Mouse (Mus musculus) forebrain, embryonic 10.5 days (tissue): Measurements from ENCODE around the gene Ythdf1. TPM values are rescaled to one million over a fixed set of nuclear protein-coding genes. Genes with fewer than 3 reads are reported as not detected.

Experiments
- DNase-seq: peaks from one replicate; pipeline ENCODE4 v3.0.0-alpha.2; 2017; ENCODE audit warnings: low spot score; ENCODE audit errors: extremely low spot score
- H3K27ac ChIP-seq: fragments of 300-500 bp; sonication (generic); 2 replicates; pipeline ENCODE4 v1.5.1; 2016; ENCODE audit warnings: mild to moderate bottlenecking
- H3K27me3 ChIP-seq: fragments of 300-500 bp; sonication (generic); 2 replicates; pipeline ENCODE4 v1.6.1; 2016; ENCODE audit warnings: mild to moderate bottlenecking; ENCODE audit not compliant: poor library complexity, severe bottlenecking
- H3K36me3 ChIP-seq: fragments of 300-500 bp; sonication (generic); replicated peaks from 2 replicates; pipeline ENCODE4 v1.6.1; 2016; ENCODE audit warnings: mild to moderate bottlenecking, moderate library complexity
- H3K4me1 ChIP-seq: fragments of 300-500 bp; sonication (generic); 2 replicates; pipeline ENCODE4 v1.6.1; 2016
- H3K4me3 ChIP-seq: fragments of 300-500 bp; sonication (generic); 2 replicates; pipeline ENCODE4 v1.5.1; 2016; ENCODE audit warnings: mild to moderate bottlenecking, moderate library complexity
- H3K9me3 ChIP-seq: fragments of 300-500 bp; sonication (generic); 2 replicates; pipeline ENCODE4 v1.6.1; 2016; ENCODE audit warnings: mild to moderate bottlenecking, moderate library complexity
- WGBS: fragments of 180-500 bp; shearing (Covaris S2); methylation state at CpG from one replicate; pipeline ENCODE4 v1.1.7; 2016; 5-methylcytosine and 5-hydroxymethylcytosine counted together
- microRNA-seq: library from miRNA; unstranded; fragments of <30 nt; microRNA quantifications from one replicate; pipeline ENCODE4, GENCODE M21; 2017
- polyA plus RNA-seq: library from polyadenylated mRNA; unstranded; fragments of >200 nt; fragmentation: Nextera tagmentation; extraction: Ambion mirVana; gene quantifications from 2 replicates; pipeline ENCODE4 v1.2.1, GENCODE M21; 2016

Ythdf1 gene
- polyA plus RNA-seq, 1 experiment from 2014 or later, result 47.4 TPM

- WGBS, result 4% methylated on average over 4 of the region's 4 CpGs
- Histone ChIP-seq H3K27ac (peak overlapping the region; percentile 99), H3K36me3 (peaks cover 25% of the 10 kb centered on the region), H3K4me3 (peak overlapping the region; percentile 88), H3K27me3 (peaks cover 72% of the 10 kb centered on the region), H3K4me1 (peaks cover 96% of the 10 kb centered on the region), H3K9me3 (no peaks in the 10 kb centered on the region)
- DNase-seq, result no peak
These were observed 30.8 kb downstream of the Ythdf1 start for GRCm38 (mm10) chr2:180889921-180890280.

DNA sequence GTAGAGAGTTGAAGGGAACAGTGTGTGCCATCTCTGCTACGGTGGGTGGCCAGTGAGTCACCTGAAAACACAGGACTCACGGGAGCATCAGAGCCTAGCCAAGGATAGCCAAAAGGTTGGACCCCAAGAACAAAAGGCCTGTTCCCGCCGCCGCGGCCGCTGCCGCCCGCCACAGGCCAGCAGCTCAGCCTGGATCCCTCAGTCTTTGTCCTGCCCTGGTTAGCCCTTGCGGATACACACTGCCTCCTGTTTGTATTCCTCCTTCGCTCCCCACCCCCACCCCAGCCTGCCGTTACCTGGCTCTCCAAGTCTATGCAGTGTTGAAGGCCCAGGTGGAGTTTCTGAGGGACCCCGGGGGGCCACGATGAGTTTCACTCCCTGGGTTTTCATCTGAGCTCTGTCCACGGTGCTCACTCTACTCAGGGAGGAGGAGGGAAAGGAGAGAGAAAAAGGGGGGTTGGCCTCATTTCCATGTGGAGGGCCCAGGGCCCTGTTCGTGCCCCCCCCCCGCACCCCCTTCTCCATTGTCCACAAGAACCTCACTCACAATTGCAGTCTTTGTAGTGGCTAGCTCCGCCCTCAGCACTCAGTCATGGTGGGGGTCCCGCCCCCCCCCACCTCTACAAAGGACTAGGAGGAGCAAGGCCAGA lies 31.4 kb downstream of the Ythdf1 start:
- Histone ChIP-seq H3K36me3 (peaks cover 30% of the 10 kb centered on the region), H3K27ac (peak overlapping the region; percentile 99), H3K4me3 (peak overlapping the region; percentile 88), H3K4me1 (peaks cover 92% of the 10 kb centered on the region), H3K9me3 (no peaks in the 10 kb centered on the region), H3K27me3 (peaks cover 67% of the 10 kb centered on the region)
- peak; percentile 79 for DNase-seq
- WGBS, result 2% methylated on average over 19 of the region's 19 CpGs

DNA sequence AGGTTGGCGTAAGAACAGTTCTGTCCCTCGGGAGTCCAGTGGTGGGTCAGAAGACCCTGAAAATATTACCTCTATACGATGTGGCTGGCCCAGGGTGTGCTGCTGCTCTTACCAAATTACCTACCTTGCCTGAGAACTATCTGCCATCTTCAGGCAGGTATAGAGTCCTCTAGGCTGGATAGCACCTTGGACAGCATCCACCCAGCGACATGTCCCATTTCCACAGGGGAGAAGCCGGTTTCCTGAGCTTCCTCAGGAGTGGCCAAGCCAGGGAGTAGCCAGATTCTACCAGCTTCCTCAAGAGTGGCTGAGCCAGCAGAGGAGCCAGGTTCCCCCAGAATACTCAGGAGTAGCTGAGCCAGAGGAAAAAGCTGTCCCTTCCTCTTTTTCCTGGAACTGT lies 35.5 kb downstream of the Ythdf1 start:
- peaks cover 64% of the 10 kb centered on the region for H3K4me1 ChIP-seq
- 78% methylated on average over 5 of the region's 5 CpGs for WGBS

DNA sequence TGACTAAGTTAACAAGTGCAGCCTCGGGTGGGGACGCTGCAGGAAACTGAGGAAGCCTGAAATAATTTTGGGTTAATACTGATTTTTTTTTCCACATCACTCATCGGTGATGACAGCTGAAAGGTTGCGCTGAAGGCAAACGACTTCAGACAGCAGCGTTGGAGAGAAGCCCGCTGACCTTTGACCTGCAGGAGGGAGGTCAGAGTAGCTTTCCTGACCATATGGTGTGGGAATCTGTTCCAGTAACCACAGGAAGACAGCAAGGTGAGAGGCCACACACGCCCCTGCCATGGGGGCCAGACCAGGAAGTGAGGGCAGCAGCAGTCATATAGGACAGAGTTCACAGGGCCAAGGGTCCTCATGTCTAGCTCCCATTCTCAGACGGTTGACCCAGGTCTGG lies 39.5 kb downstream of the Ythdf1 start:
- 70% methylated on average over 9 of the region's 9 CpGs for WGBS
- no peaks in the 10 kb centered on the region for H3K27me3 ChIP-seq
- no peak overlapping the region for H3K4me3 ChIP-seq
- no peaks in the 10 kb centered on the region for H3K9me3 ChIP-seq
- no peak overlapping the region for H3K27ac ChIP-seq
- no peak for DNase-seq
- peaks cover 44% of the 10 kb centered on the region for H3K4me1 ChIP-seq
- peaks cover 99% of the 10 kb centered on the region for H3K36me3 ChIP-seq

More for the DNA sequence above, 35.5 kb downstream of the Ythdf1 start:
- Histone ChIP-seq H3K9me3 (no peaks in the 10 kb centered on the region), H3K4me3 (no peak overlapping the region), H3K27me3 (peaks cover 26% of the 10 kb centered on the region), H3K36me3 (peaks cover 72% of the 10 kb centered on the region), H3K27ac (peak overlapping the region; percentile 51; the same call in 1 of the 2 replicates)
- DNase-seq, result no peak

DNA sequence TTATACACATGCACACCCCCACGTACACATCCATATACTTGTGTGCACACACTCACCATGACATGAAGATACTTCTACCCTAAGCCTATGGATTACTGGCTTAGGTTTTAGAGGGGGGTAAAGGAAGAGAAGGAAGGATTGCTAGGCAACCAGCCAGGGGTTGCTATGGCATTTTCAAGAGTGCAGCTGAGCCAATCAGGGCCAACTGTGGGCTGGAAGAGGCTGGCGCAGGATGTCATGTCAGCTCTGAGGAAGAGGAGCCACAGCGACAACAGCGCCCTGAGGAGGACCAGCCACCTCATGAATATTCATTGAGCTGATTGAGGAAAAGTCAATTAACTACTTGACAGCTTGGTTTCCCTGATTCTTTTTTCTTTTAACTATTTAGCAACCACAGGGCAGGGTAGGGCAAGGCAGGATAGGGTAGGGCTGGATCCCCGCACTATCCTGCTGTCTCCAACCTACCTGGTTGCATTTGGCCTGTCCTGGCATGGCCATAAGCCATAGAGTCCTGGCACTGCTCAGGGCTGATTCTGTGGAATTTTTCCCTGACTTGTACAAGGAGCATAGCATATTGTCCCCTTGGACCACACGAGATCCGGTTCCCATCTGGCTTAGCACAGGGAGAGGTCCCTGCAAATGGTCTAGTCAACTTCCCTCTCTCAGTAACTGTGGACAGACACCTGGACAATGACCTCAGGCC lies 41.2 kb downstream of the Ythdf1 start:
- H3K27ac ChIP-seq, result peak overlapping the region; percentile 26; the same call in 1 of the 2 replicates
- peaks cover 33% of the 10 kb centered on the region for H3K4me1 ChIP-seq
- DNase-seq, result no peak
- H3K36me3 ChIP-seq, result peaks cover 92% of the 10 kb centered on the region
- no peak overlapping the region; the same call in 1 of the 2 replicates for H3K4me3 ChIP-seq
- WGBS, result 53% methylated on average over 7 of the region's 7 CpGs
- H3K27me3 ChIP-seq, result no peaks in the 10 kb centered on the region
- H3K9me3 ChIP-seq, result no peaks in the 10 kb centered on the region

DNA sequence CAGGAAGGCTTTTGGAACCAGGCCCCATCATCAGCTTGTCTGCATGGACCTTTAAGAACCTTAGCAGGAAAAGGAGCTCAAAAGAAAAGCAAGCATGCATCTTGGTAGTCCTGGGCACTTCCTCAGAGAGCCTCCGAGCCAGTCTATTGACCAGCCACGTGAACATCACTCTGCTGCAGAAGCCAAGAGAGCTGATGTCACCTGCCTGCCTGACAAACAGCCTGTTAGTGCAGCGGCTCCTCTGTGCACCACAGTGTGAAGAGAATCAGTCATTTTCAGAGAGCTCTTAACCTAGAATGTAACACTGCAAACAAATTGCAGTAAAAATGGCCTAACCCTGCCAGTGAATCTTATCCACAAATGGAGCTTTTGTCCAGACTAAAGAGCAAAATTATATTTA lies 50.7 kb downstream of the Ythdf1 start:
- WGBS, result 72% methylated on average over 3 of the region's 3 CpGs
- no peak for DNase-seq
- Histone ChIP-seq H3K4me1 (no peaks in the 10 kb centered on the region), H3K27me3 (no peaks in the 10 kb centered on the region), H3K36me3 (peaks cover 56% of the 10 kb centered on the region), H3K27ac (no peak overlapping the region), H3K9me3 (no peaks in the 10 kb centered on the region), H3K4me3 (no peak overlapping the region)

- 86% methylated on average over 12 of the region's 12 CpGs for WGBS
- DNase-seq, result no peak
- no peak overlapping the region for H3K27ac ChIP-seq
- peaks cover 24% of the 10 kb centered on the region for H3K27me3 ChIP-seq
- H3K4me3 ChIP-seq, result no peak overlapping the region
- no peaks in the 10 kb centered on the region for H3K9me3 ChIP-seq
- H3K36me3 ChIP-seq, result no peaks in the 10 kb centered on the region
- H3K4me1 ChIP-seq, result peaks cover 30% of the 10 kb centered on the region
These were observed 59.2 kb downstream of the Ythdf1 start for GRCm38 (mm10) chr2:180861561-180861960.

DNA sequence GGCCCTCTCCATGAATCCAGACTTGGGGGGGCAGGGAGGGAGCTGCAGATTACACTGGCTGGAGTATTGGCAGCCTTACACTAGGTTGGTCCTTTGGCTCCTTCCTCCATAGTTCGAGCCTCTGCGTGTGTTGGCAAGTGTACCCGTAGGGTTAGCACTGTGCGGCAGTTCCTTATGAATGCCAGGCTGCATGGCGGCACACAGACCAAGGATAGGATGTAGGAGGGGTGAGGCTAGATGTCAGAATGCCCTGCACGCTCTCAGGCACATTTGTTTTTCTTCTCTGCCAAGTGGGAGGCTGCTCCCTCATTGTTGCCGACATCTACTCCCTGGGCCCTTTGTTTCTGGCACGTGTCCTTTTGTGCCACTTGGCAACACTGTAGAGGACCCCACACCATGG lies 63.6 kb downstream of the Ythdf1 start:
- H3K4me1 ChIP-seq, result peaks cover 56% of the 10 kb centered on the region
- peaks cover 54% of the 10 kb centered on the region for H3K27me3 ChIP-seq
- no peaks in the 10 kb centered on the region for H3K9me3 ChIP-seq
- 70% methylated on average over 8 of the region's 8 CpGs for WGBS
- no peak overlapping the region for H3K4me3 ChIP-seq
- DNase-seq, result no peak
- H3K36me3 ChIP-seq, result 0 out of 2 replicates have a peak, but pooled peaks cover 3% of the 10 kb centered on the region
- H3K27ac ChIP-seq, result 0 out of 2 replicates have a peak overlapping the region, but pooled peaks have one; percentile 33

GRCm38 (mm10) chr2:180855005-180855544 lies 65.7 kb downstream of the Ythdf1 start:
- H3K27me3 ChIP-seq, result peaks cover 54% of the 10 kb centered on the region
- H3K4me1 ChIP-seq, result peaks cover 44% of the 10 kb centered on the region
- peak overlapping the region; percentile 78 for H3K27ac ChIP-seq
- H3K36me3 ChIP-seq, result 0 out of 2 replicates have a peak, but pooled peaks cover 5% of the 10 kb centered on the region
- H3K4me3 ChIP-seq, result peak overlapping the region; percentile 44
- H3K9me3 ChIP-seq, result no peaks in the 10 kb centered on the region
- 4% methylated on average over 13 of the region's 13 CpGs for WGBS
- DNase-seq, result peak; percentile 44

Small RNA genes within 50 kb of the gene (microRNA-seq; reads per million reads assigned to microRNA genes)
- 9.0 reads per million, percentile 19 among the genes with 10 or more reads in this experiment for gene Mir124a-3

Other genes starting within 250 kb of the Ythdf1 start
- 33.8 and 34.3 TPM in 2 replicates for gene Dido1, start 210.9 kb downstream of the Ythdf1 start, polyA plus RNA-seq
- gene Gid8, start 210.8 kb downstream of the Ythdf1 start, polyA plus RNA-seq, result 46.8 and 47.7 TPM in 2 replicates
- gene Slc17a9, start 195.7 kb downstream of the Ythdf1 start, polyA plus RNA-seq, result 0.46 and 0.95 TPM in 2 replicates
- gene Bhlhe23, start 144.0 kb downstream of the Ythdf1 start, polyA plus RNA-seq, result 0.43 and 0.47 TPM in 2 replicates
- 0.54 and 0.56 TPM in 2 replicates for gene Birc7, start 8.1 kb upstream of the Ythdf1 start, polyA plus RNA-seq
- 19.7 and 27.0 TPM in 2 replicates for gene Nkain4, start 33.8 kb upstream of the Ythdf1 start, polyA plus RNA-seq
- 79.5 and 80.3 TPM in 2 replicates for gene Arfgap1, start 46.3 kb upstream of the Ythdf1 start, polyA plus RNA-seq
- 0.07 and 0.17 TPM in 2 replicates for gene Col20a1, start 65.6 kb upstream of the Ythdf1 start, polyA plus RNA-seq
- 5.7 and 5.8 TPM in 2 replicates for gene Chrna4, start 122.6 kb upstream of the Ythdf1 start, polyA plus RNA-seq
- 2.9 and 3.8 TPM in 2 replicates for gene Kcnq2, start 214.4 kb upstream of the Ythdf1 start, polyA plus RNA-seq
- 0.07 and 0.15 TPM in 2 replicates for gene Eef1a2, start 236.1 kb upstream of the Ythdf1 start, polyA plus RNA-seq